Mouse (Mus musculus) C2C12 (cell line): ENCODE data around the gene Tom1. TPM values are rescaled to one million over a fixed set of nuclear protein-coding genes. Genes with fewer than 3 reads are reported as not detected.

Experiments used
- H3K27me3 ChIP-seq: one replicate; pipeline ENCODE4 v1.6.1; 2011; ENCODE audit not compliant: control insufficient read depth, insufficient read depth, insufficient read length
- H3K36me3 ChIP-seq: one replicate; pipeline ENCODE4 v1.6.1; 2011; ENCODE audit not compliant: control insufficient read depth, insufficient read depth
- H3K4me3 ChIP-seq: one replicate; pipeline ENCODE4 v1.5.1; 2011; ENCODE audit warnings: mild to moderate bottlenecking, control low read depth; ENCODE audit not compliant: poor library complexity, insufficient read depth, severe bottlenecking
- H3K79me2 ChIP-seq: one replicate; pipeline ENCODE4 v1.6.1; 2011; ENCODE audit not compliant: control insufficient read depth, insufficient read depth
- H3K79me3 ChIP-seq: one replicate; pipeline ENCODE4 v1.6.1; 2011; ENCODE audit warnings: low read depth, control low read depth
- H3ac ChIP-seq: one replicate; pipeline ENCODE3; 2011; ENCODE audit warnings: low read depth; ENCODE audit not compliant: control insufficient read depth, insufficient read length
- CEBPB ChIP-seq: IDR thresholded peaks from one replicate; pipeline ENCODE4 v1.6.1; 2011; ENCODE audit warnings: low read depth, mild to moderate bottlenecking, control low read depth, moderate library complexity
- CTCF ChIP-seq: IDR thresholded peaks from one replicate; pipeline ENCODE4 v1.5.1; 2011; ENCODE audit not compliant: control insufficient read depth, insufficient read depth, insufficient read length
- FOSL1 ChIP-seq: IDR thresholded peaks from one replicate; pipeline ENCODE4 v1.8.0; 2011; ENCODE audit warnings: mild to moderate bottlenecking, low read length; ENCODE audit not compliant: poor library complexity, insufficient read depth, severe bottlenecking
- MAX ChIP-seq: IDR thresholded peaks from one replicate; pipeline ENCODE4 v1.6.1; 2011; ENCODE audit warnings: mild to moderate bottlenecking, control low read depth
- MYOD1 ChIP-seq: IDR thresholded peaks from one replicate; pipeline ENCODE4 v1.6.1; 2011; ENCODE audit warnings: low read depth; ENCODE audit not compliant: control insufficient read depth, insufficient read length
- MYOG ChIP-seq: IDR thresholded peaks from one replicate; pipeline ENCODE4 v1.6.1; 2011; ENCODE audit not compliant: control insufficient read depth, insufficient read length; ENCODE audit errors: extremely low read depth
- USF1 ChIP-seq: IDR thresholded peaks from one replicate; pipeline ENCODE4 v1.6.1; 2011; ENCODE audit warnings: low read depth, mild to moderate bottlenecking, control low read depth, moderate library complexity
- polyA plus RNA-seq: library from polyadenylated mRNA; unstranded; fragments of >200 nt; fragmentation: generic; extraction: Trizol; gene quantifications from one replicate; pipeline ENCODE4 v1.2.1, GENCODE M21; 2012; ENCODE audit warnings: missing spikeins

The Tom1 gene
- polyA plus RNA-seq, 1 experiment: 31.4 TPM

GRCm38 (mm10) chr8:75078215-75078614 is 44.7 kb downstream of the Tom1 start:
- H3K27me3 ChIP-seq: no peaks in the 10 kb centered on the region
- no peaks in the 10 kb centered on the region for H3K79me2 ChIP-seq
- H3K36me3 ChIP-seq: no peaks in the 10 kb centered on the region
- TF ChIP-seq MYOD1: no peak
- no peak for TF ChIP-seq CEBPB
- TF ChIP-seq CTCF: no peak
- TF ChIP-seq FOSL1: no peak
- TF ChIP-seq USF1: no peak
- no peak for TF ChIP-seq MYOG
- TF ChIP-seq MAX: no peak
- no peak overlapping the region for H3K4me3 ChIP-seq
- H3K79me3 ChIP-seq: no peaks in the 10 kb centered on the region
- H3ac ChIP-seq: no peak overlapping the region

DNA sequence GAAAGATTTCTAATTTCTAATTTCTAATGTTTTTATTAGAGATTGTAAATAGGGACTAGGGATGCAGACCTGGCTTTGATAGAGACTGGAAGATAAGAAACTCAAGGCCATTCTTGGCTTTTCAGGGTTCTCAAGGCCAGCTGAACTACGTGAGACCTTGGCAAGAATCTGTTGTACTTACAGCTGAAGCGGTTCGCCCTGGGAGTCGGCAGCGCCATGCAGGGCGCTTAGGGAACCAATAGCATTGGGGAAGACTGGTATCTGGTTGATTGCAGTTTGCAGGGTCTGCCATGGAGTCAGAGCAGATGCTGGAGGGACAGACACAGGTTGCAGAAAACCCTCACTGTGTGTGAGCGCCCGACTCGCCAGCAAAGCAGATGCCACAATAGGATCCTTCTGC is 45.3 kb downstream of the Tom1 start:
- TF ChIP-seq CEBPB: no peak
- no peak for TF ChIP-seq MAX
- no peak for TF ChIP-seq MYOD1
- no peak for TF ChIP-seq CTCF
- no peak for TF ChIP-seq USF1
- TF ChIP-seq MYOG: no peak
- TF ChIP-seq FOSL1: no peak
- no peaks in the 10 kb centered on the region for H3K27me3 ChIP-seq
- H3K79me3 ChIP-seq: no peaks in the 10 kb centered on the region
- H3K36me3 ChIP-seq: no peaks in the 10 kb centered on the region
- no peak overlapping the region for H3ac ChIP-seq
- no peak overlapping the region for H3K4me3 ChIP-seq
- H3K79me2 ChIP-seq: no peaks in the 10 kb centered on the region

DNA sequence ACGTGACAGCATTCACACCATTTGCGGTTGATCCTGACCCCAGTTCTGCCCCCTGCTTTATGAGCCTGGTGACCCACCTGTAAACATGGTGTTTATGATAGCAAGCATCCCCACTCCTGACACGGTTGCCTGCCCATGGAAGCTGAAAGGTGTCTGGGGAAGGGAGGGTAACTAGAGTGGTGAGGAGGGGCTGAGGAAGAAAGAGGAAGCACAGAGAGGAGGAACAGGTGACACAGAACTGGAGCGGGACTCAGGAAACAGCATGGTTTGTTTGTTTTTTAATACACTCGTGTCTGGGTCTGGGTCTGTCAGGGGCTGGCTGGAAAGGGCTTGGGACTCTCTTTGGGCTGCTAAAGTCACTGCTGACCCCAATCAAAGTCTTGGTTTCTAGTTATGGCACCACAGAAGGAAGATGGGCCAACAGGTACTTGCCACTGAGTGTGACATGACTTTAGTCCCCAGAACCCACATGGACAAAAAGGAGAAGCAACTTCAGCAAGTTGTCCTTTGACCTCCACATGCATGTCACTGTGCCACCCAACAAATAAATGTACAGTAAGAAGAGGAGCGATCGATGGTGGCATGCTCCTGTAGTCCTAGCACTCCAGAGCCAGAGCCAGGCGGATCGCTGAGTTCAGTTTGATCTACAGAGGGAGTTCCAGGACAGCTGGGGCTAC is 48.0 kb downstream of the Tom1 start:
- Histone ChIP-seq H3K4me3 (no peak overlapping the region), H3ac (no peak overlapping the region), H3K79me2 (no peaks in the 10 kb centered on the region), H3K27me3 (no peaks in the 10 kb centered on the region), H3K79me3 (no peaks in the 10 kb centered on the region), H3K36me3 (no peaks in the 10 kb centered on the region)
- TF ChIP-seq CTCF (no peak), FOSL1 (no peak), MYOG (no peak), USF1 (no peak), MYOD1 (no peak), CEBPB (no peak), MAX (no peak)

- Histone ChIP-seq H3K79me3 (no peaks in the 10 kb centered on the region), H3K79me2 (no peaks in the 10 kb centered on the region), H3K4me3 (no peak overlapping the region), H3K36me3 (no peaks in the 10 kb centered on the region), H3ac (no peak overlapping the region), H3K27me3 (no peaks in the 10 kb centered on the region)
- TF ChIP-seq CEBPB (no peak), MYOG (no peak), CTCF (no peak), MYOD1 (no peak), FOSL1 (no peak), MAX (no peak), USF1 (no peak)
Measured at GRCm38 (mm10) chr8:75082181-75082805, 48.8 kb downstream of the Tom1 start.

DNA sequence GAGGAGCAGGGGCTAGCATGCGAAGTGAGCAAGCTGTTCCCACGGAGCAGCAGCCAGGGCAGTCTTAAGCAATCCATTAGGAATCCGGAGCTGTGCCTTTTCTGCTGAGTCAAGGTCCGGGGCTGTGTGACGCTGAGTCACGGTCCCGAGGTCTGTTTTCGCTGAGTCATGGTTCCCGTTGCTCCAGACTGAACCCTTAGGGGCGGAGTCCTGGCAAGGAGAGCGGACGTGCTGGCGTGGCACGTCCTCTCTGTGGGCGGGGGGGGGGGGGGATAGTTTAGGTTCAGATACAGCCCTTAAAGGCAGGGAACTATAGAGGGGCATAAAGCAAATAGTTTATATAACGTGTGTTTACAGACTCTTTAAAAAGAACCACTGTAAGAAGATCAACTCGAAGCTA is 50.3 kb downstream of the Tom1 start:
- H3K79me2 ChIP-seq: no peaks in the 10 kb centered on the region
- no peaks in the 10 kb centered on the region for H3K79me3 ChIP-seq
- peak overlapping the region; percentile 46 for H3ac ChIP-seq
- H3K36me3 ChIP-seq: no peaks in the 10 kb centered on the region
- no peak overlapping the region for H3K4me3 ChIP-seq
- no peaks in the 10 kb centered on the region for H3K27me3 ChIP-seq
- TF ChIP-seq USF1: no peak
- TF ChIP-seq MAX: no peak
- peak; percentile 16 for TF ChIP-seq FOSL1
- TF ChIP-seq CEBPB: peak; percentile 95
